Mouse (Mus musculus) heart, postnatal 0 days (tissue): ENCODE data around the gene Gm47995.

Source experiments
- CTCF ChIP-seq: IDR thresholded peaks from 2 replicates; pipeline ENCODE4 v1.5.1; 2016; ENCODE audit warnings: antibody characterized with exemption, control low read depth, low read depth
- EP300 ChIP-seq: IDR thresholded peaks from 2 replicates; pipeline ENCODE4 v1.6.1; 2016; ENCODE audit warnings: antibody characterized with exemption, low read depth

GRCm38 (mm10) chr1:151178505-151179083 lies 19.7 kb upstream of the Gm47995 start:
- TF ChIP-seq CTCF (no peak), EP300 (no peak)
